Mouse (Mus musculus) MEL (cell line): ENCODE data around the gene Ppia. TPM values are rescaled to one million over a fixed set of nuclear protein-coding genes. Genes with fewer than 3 reads are reported as not detected.

ENCODE experiments used
- DNase-seq: peaks from one replicate; pipeline ENCODE4 v3.0.0; 2011; ENCODE audit warnings: low read depth, low spot score
- H3K27ac ChIP-seq: 2 replicates; pipeline ENCODE4 v1.5.1; 2012; ENCODE audit warnings: low read depth, mild to moderate bottlenecking, control low read depth, low read length, moderate library complexity; ENCODE audit not compliant: control insufficient read depth
- H3K27me3 ChIP-seq, 2 experiments: fragments of 150-350 bp in 1 of 2; sonication (generic) in 1 of 2; 2 replicates each; pipeline ENCODE4 v1.6.1; 2012; ENCODE audit warnings: low read length in 2 of 2, mild to moderate bottlenecking in 2 of 2, improper control_type of control experiment in 1 of 2, moderate library complexity in 1 of 2; ENCODE audit not compliant: insufficient read depth in 2 of 2, control insufficient read depth in 1 of 2
- H3K36me3 ChIP-seq, 2 experiments: 2 replicates each; pipeline ENCODE4 v1.6.1; 2012 to 2014; ENCODE audit warnings: low read length in 2 of 2, improper control_type of control experiment in 1 of 2, inconsistent platforms in 1 of 2, mild to moderate bottlenecking in 1 of 2; ENCODE audit not compliant: insufficient read depth in 2 of 2, control insufficient read depth in 1 of 2
- H3K4me1 ChIP-seq, 2 experiments: fragments of 150-350 bp in 1 of 2; sonication (generic) in 1 of 2; 2 replicates each; pipeline ENCODE4 v1.6.1; 2012; ENCODE audit warnings: low read length in 2 of 2, improper control_type of control experiment in 1 of 2, mild to moderate bottlenecking in 1 of 2; ENCODE audit not compliant: insufficient read depth in 2 of 2, control insufficient read depth in 1 of 2
- H3K4me3 ChIP-seq, 2 experiments: fragments of 150-350 bp in 1 of 2; sonication (generic) in 1 of 2; 2 replicates each; pipeline ENCODE4 v1.5.1; 2012; ENCODE audit warnings: low read depth in 2 of 2, low read length in 2 of 2, mild to moderate bottlenecking in 2 of 2, moderate library complexity in 2 of 2, control low read depth in 1 of 2, improper control_type of control experiment in 1 of 2; ENCODE audit not compliant: control insufficient read depth in 1 of 2, insufficient read depth in 1 of 2
- H3K79me2 ChIP-seq: 2 replicates; pipeline ENCODE4 v1.6.1; 2012; ENCODE audit warnings: mild to moderate bottlenecking, low read length, moderate library complexity; ENCODE audit not compliant: control insufficient read depth, poor library complexity, insufficient read depth
- H3K9ac ChIP-seq: 2 replicates; pipeline ENCODE4 v1.6.1; 2012; ENCODE audit warnings: low read depth, mild to moderate bottlenecking, control low read depth, low read length, moderate library complexity; ENCODE audit not compliant: control insufficient read depth, poor library complexity, severe bottlenecking
- H3K9me3 ChIP-seq: fragments of 150-350 bp; sonication (generic); replicated peaks from 2 replicates; pipeline ENCODE4 v1.6.1; 2012; ENCODE audit warnings: mild to moderate bottlenecking, low read length, improper control_type of control experiment, moderate library complexity; ENCODE audit not compliant: insufficient read depth
- BHLHE40 ChIP-seq: IDR thresholded peaks from 2 replicates; pipeline ENCODE4 v1.6.1; 2012; ENCODE audit warnings: low read depth, mild to moderate bottlenecking, inconsistent platforms, low read length, improper control_type of control experiment, borderline replicate concordance
- CHD2 ChIP-seq: IDR thresholded peaks from 2 replicates; pipeline ENCODE4 v1.6.1; 2011; ENCODE audit warnings: low read length, improper control_type of control experiment
- CTCF ChIP-seq, 3 experiments: IDR thresholded peaks in 2 of 3; conservative IDR thresholded peaks in 1 of 3; 2 replicates each; pipeline ENCODE4 v1.5.1; 2011 to 2012; ENCODE audit warnings: low read length in 3 of 3, low read depth in 2 of 3, mild to moderate bottlenecking in 2 of 3, improper control_type of control experiment in 1 of 3, inconsistent platforms in 1 of 3, mixed read lengths in 1 of 3, moderate library complexity in 1 of 3; ENCODE audit not compliant: control insufficient read depth in 1 of 3, insufficient read depth in 1 of 3, poor library complexity in 1 of 3, severe bottlenecking in 1 of 3
- E2F4 ChIP-seq: IDR thresholded peaks from 2 replicates; pipeline ENCODE4 v1.6.1; 2011; ENCODE audit warnings: low read depth, low read length, improper control_type of control experiment, borderline replicate concordance
- ELF1 ChIP-seq: IDR thresholded peaks from 2 replicates; pipeline ENCODE4 v1.6.1; 2014; ENCODE audit warnings: low read depth, mild to moderate bottlenecking, inconsistent platforms, low read length, improper control_type of control experiment, moderate library complexity
- GATA1 ChIP-seq: IDR thresholded peaks from 2 replicates; pipeline ENCODE4 v1.6.1; 2011; ENCODE audit warnings: low read depth, low read length, improper control_type of control experiment
- HCFC1 ChIP-seq: IDR thresholded peaks from 2 replicates; pipeline ENCODE4 v1.6.1; 2012; ENCODE audit warnings: low read depth, mild to moderate bottlenecking, inconsistent platforms, low read length, improper control_type of control experiment, moderate library complexity
- KAT2A ChIP-seq: conservative IDR thresholded peaks from 2 replicates; pipeline ENCODE4 v1.6.1; 2012; ENCODE audit warnings: low read depth, low read length, improper control_type of control experiment, inconsistent platforms
- MAX ChIP-seq: IDR thresholded peaks from 2 replicates; pipeline ENCODE4 v1.6.1; 2011; ENCODE audit warnings: low read length, improper control_type of control experiment
- MEF2A ChIP-seq: IDR thresholded peaks from 2 replicates; pipeline ENCODE4 v1.6.1; 2014; ENCODE audit warnings: low read depth, mild to moderate bottlenecking, inconsistent platforms, low read length, improper control_type of control experiment; ENCODE audit not compliant: poor library complexity, insufficient replicate concordance, severe bottlenecking; ENCODE audit errors: extremely low read depth
- MXI1 ChIP-seq: IDR thresholded peaks from 2 replicates; pipeline ENCODE4 v1.6.1; 2011; ENCODE audit warnings: mild to moderate bottlenecking, low read depth, low read length, improper control_type of control experiment
- MYC ChIP-seq: IDR thresholded peaks from 2 replicates; pipeline ENCODE4 v1.6.1; 2011; ENCODE audit warnings: low read depth, mild to moderate bottlenecking, low read length, improper control_type of control experiment, moderate library complexity
- NELFE ChIP-seq: IDR thresholded peaks from 2 replicates; pipeline ENCODE4 v1.6.1; 2011; ENCODE audit warnings: low read depth, low read length, improper control_type of control experiment
- POLR2A ChIP-seq, 2 experiments: IDR thresholded peaks; 2 replicates each; pipeline ENCODE4 v1.6.1; 2011 to 2012; ENCODE audit warnings: low read length in 2 of 2, mild to moderate bottlenecking in 2 of 2, control low read depth in 1 of 2, improper control_type of control experiment in 1 of 2, low read depth in 1 of 2, moderate library complexity in 1 of 2; ENCODE audit not compliant: control insufficient read depth in 1 of 2, insufficient read depth in 1 of 2, poor library complexity in 1 of 2
- POLR2AphosphoS2 ChIP-seq: IDR thresholded peaks from 2 replicates; pipeline ENCODE4 v1.6.1; 2011; ENCODE audit warnings: low read length, improper control_type of control experiment
- POLR2AphosphoS5 ChIP-seq: IDR thresholded peaks from 2 replicates; pipeline ENCODE4 v1.6.1; 2012; ENCODE audit warnings: low read depth, borderline replicate concordance, mild to moderate bottlenecking, inconsistent platforms, low read length, moderate library complexity, mixed read lengths
- RAD21 ChIP-seq: IDR thresholded peaks from 2 replicates; pipeline ENCODE4 v1.6.1; 2011; ENCODE audit warnings: mild to moderate bottlenecking, low read depth, low read length, improper control_type of control experiment
- SIN3A ChIP-seq: IDR thresholded peaks from 2 replicates; pipeline ENCODE4 v1.6.1; 2012; ENCODE audit warnings: low read length, improper control_type of control experiment, inconsistent platforms
- SMC3 ChIP-seq: IDR thresholded peaks from 2 replicates; pipeline ENCODE4 v1.6.1; 2011; ENCODE audit warnings: low read depth, low read length, improper control_type of control experiment
- TAL1 ChIP-seq: IDR thresholded peaks from 2 replicates; pipeline ENCODE4 v1.6.1; 2012; ENCODE audit warnings: mild to moderate bottlenecking, inconsistent platforms, low read length, moderate library complexity, mixed read lengths
- TBP ChIP-seq: IDR thresholded peaks from 2 replicates; pipeline ENCODE4 v1.8.0; 2011; ENCODE audit warnings: low read depth, low read length, improper control_type of control experiment
- TCF12 ChIP-seq: IDR thresholded peaks from 2 replicates; pipeline ENCODE4 v1.6.1; 2014; ENCODE audit warnings: low read depth, mild to moderate bottlenecking, inconsistent platforms, low read length, improper control_type of control experiment, moderate library complexity
- ZC3H11A ChIP-seq: IDR thresholded peaks from 2 replicates; pipeline ENCODE4 v1.6.1; 2012; ENCODE audit warnings: low read depth, mild to moderate bottlenecking, inconsistent platforms, low read length, improper control_type of control experiment
- ZNF384 ChIP-seq: IDR thresholded peaks from 2 replicates; pipeline ENCODE4 v1.6.1; 2012; ENCODE audit warnings: low read depth, mild to moderate bottlenecking, inconsistent platforms, low read length, improper control_type of control experiment
- polyA plus RNA-seq, 2 experiments: library from polyadenylated mRNA; stranded (reverse) in 1 of 2; unstranded in 1 of 2; fragments of >175 nt in 1 of 2; fragments of >200 nt in 1 of 2; gene quantifications; 2 replicates each; pipeline versions ENCODE4 v1.2.1 to v1.2.4; 2012; ENCODE audit warnings: low replicate concordance in 2 of 2, low read depth in 1 of 2; ENCODE audit not compliant: insufficient read length in 2 of 2, insufficient read depth in 1 of 2, missing spikeins in 1 of 2
- total RNA-seq: library from RNA; depleted of rRNA; stranded (reverse); fragments of 300-350 nt; gene quantifications from 2 replicates; pipeline ENCODE4 v1.2.3, GENCODE M21; 2012

Gene Ppia
- total and polyA plus RNA-seq, 3 experiments = 3,662 to 7,288 TPM; not detected in 1

GRCm38 (mm10) chr11:6365885-6366284 is 49.4 kb upstream of the Ppia start:
- peak overlapping the region; percentile 51 for H3K9ac ChIP-seq
- H3K79me2 ChIP-seq = no peaks in the 10 kb centered on the region
- TF ChIP-seq POLR2AphosphoS2 (no peak), POLR2A (IDR thresholded peaks at IDR 0.05; ENCODE audit: control insufficient read depth in 1 of 2, insufficient read depth in 1 of 2, low read depth in 1 of 2, low read length in 2 of 2, poor library complexity in 1 of 2) (peak; percentile 13 to 82; a peak in 2 of 4 replicates), BHLHE40 (no peak), CHD2 (no peak), TAL1 (no peak), TCF12 (peak; percentile 34; the same call in 1 of the 2 replicates), ELF1 (peak; percentile 74), RAD21 (peak; percentile 58), MAX (peak; percentile 44), NELFE (peak; percentile 71), HCFC1 (peak; percentile 74), ZNF384 (no peak), CTCF (IDR thresholded peaks at IDR 0.05 in 2 of 3, conservative IDR thresholded peaks at IDR 0.05 in 1 of 3; ENCODE audit: control insufficient read depth in 1 of 3, insufficient read depth in 1 of 3, low read depth in 2 of 3, low read length in 3 of 3, poor library complexity in 1 of 3, severe bottlenecking in 1 of 3) (peak; percentile 81 to 98 (median 97)), GATA1 (peak; percentile 51; the same call in 1 of the 2 replicates), MYC (peak; percentile 68; the same call in 1 of the 2 replicates), MXI1 (peak; percentile 42; the same call in 1 of the 2 replicates), SIN3A (0 out of 2 replicates have a peak, but pooled peaks have one; percentile 19), SMC3 (peak; percentile 89), ZC3H11A (peak; percentile 56), E2F4 (no peak), TBP (peak; percentile 78), KAT2A (no peak), POLR2AphosphoS5 (no peak), MEF2A (no peak)
- H3K27ac ChIP-seq = peak overlapping the region; percentile 58
- peak; percentile 96 for DNase-seq
- H3K4me1 ChIP-seq = peaks cover 0 to 14% of the 10 kb centered on the region in 2 experiments; a peak in 1 of 4 replicates
- H3K36me3 ChIP-seq = peaks cover 0 to 8% of the 10 kb centered on the region in 2 experiments; a peak in 2 of 4 replicates
- peak overlapping the region; percentile 8 to 20; a peak in 2 of 4 replicates for H3K4me3 ChIP-seq
- no peaks in the 10 kb centered on the region for H3K27me3 ChIP-seq
- H3K9me3 ChIP-seq = no peaks in the 10 kb centered on the region
